Mouse (Mus musculus) R1 (cell line): ENCODE data around the gene Klk12.

Experiments used
- DNase-seq: peaks from one replicate; pipeline ENCODE4 v3.0.0-alpha.2; 2018; ENCODE audit warnings: low read depth, low spot score

The Klk12 gene

GRCm38 (mm10) chr7:43768597-43768996 is at the start of gene Klk12:
Gene Klk12, plus strand, starts transcription at chr7:43768897.
- no peak for DNase-seq

GRCm38 (mm10) chr7:43747788-43748187 is 20.9 kb upstream of the Klk12 start:
- no peak for DNase-seq

GRCm38 (mm10) chr7:43752806-43753205 is 15.9 kb upstream of the Klk12 start:
- no peak for DNase-seq

- DNase-seq, result peak; percentile 25
Observed at GRCm38 (mm10) chr7:43766484-43766883, 2.2 kb upstream of the Klk12 start.

GRCm38 (mm10) chr7:43769636-43770035 is 939 bp downstream of the Klk12 start:
- no peak for DNase-seq

GRCm38 (mm10) chr7:43770701-43771100 is 2.0 kb downstream of the Klk12 start:
- no peak for DNase-seq

GRCm38 (mm10) chr7:43771916-43772315 is 3.2 kb downstream of the Klk12 start:
- no peak for DNase-seq

GRCm38 (mm10) chr7:43772901-43773300 is 4.2 kb downstream of the Klk12 start:
- peak; percentile 77 for DNase-seq

GRCm38 (mm10) chr7:43774364-43774763 is 5.7 kb downstream of the Klk12 start, which contains the start of gene Klk11:
Gene Klk11, plus strand, starts transcription at chr7:43774604.
- no peak for DNase-seq

GRCm38 (mm10) chr7:43774802-43775201 is 6.1 kb downstream of the Klk12 start:
- DNase-seq, result no peak

GRCm38 (mm10) chr7:43775311-43776057 is 6.8 kb downstream of the Klk12 start:
- DNase-seq, result peak; percentile 53

GRCm38 (mm10) chr7:43776506-43776905 is 7.8 kb downstream of the Klk12 start:
- DNase-seq, result no peak

GRCm38 (mm10) chr7:43777423-43777822 is 8.7 kb downstream of the Klk12 start:
- no peak for DNase-seq

GRCm38 (mm10) chr7:43778176-43778970 is 9.7 kb downstream of the Klk12 start:
- no peak for DNase-seq

- no peak for DNase-seq
Observed at GRCm38 (mm10) chr7:43780241-43780640, 11.5 kb downstream of the Klk12 start.

- peak; percentile 68 for DNase-seq
Observed at GRCm38 (mm10) chr7:43780746-43781145, 12.0 kb downstream of the Klk12 start, which contains the start of gene Klk10. Gene Klk10, plus strand, starts transcription at chr7:43781035.

GRCm38 (mm10) chr7:43781541-43781940 is 12.8 kb downstream of the Klk12 start:
- DNase-seq, result no peak

GRCm38 (mm10) chr7:43782275-43783265 is 13.9 kb downstream of the Klk12 start:
- peak; percentile 89 for DNase-seq

GRCm38 (mm10) chr7:43785286-43785685 is 16.6 kb downstream of the Klk12 start:
- peak; percentile 25 for DNase-seq

GRCm38 (mm10) chr7:43788096-43788495 is 19.4 kb downstream of the Klk12 start:
- DNase-seq, result no peak

- DNase-seq, result no peak
Observed at GRCm38 (mm10) chr7:43789295-43789694, 20.6 kb downstream of the Klk12 start.
